Mouse (Mus musculus) kidney, adult 2 months (tissue): ENCODE measurements at regions not wholly inside any gene's neighbourhood (a gene's known extent, or its start where the extent isn't known, plus 50 kb on each side); places are given as distances from the start of the nearest gene placed in this dataset.
A peak's percentile ranks its signal among the peaks of the same experiment; 100 is the strongest.

Experiments used
- DNase-seq: peaks from one replicate; pipeline ENCODE4 v3.0.0; 2021
- H3K27ac ChIP-seq: fragments of 200-500 bp; 2 replicates; pipeline ENCODE4 v1.5.1; 2012; ENCODE audit warnings: low read depth, low read length, control low read depth, inconsistent platforms; ENCODE audit not compliant: insufficient read depth
- H3K27me3 ChIP-seq: fragments of 200-500 bp; replicated peaks from 2 replicates; pipeline ENCODE4 v1.6.1; 2012; ENCODE audit warnings: mild to moderate bottlenecking, moderate library complexity, low read length, inconsistent platforms; ENCODE audit not compliant: control insufficient read depth, insufficient read depth
- H3K36me3 ChIP-seq: fragments of 200-500 bp; 2 replicates; pipeline ENCODE4 v1.6.1; 2012; ENCODE audit warnings: mild to moderate bottlenecking, moderate library complexity, low read length, inconsistent platforms; ENCODE audit not compliant: control insufficient read depth, insufficient read depth
- H3K4me1 ChIP-seq: fragments of 200-500 bp; 2 replicates; pipeline ENCODE4 v1.6.1; 2011; ENCODE audit warnings: low read length; ENCODE audit not compliant: control insufficient read depth, insufficient read depth
- H3K4me3 ChIP-seq: fragments of 200-500 bp; 2 replicates; pipeline ENCODE4 v1.5.1; 2011; ENCODE audit warnings: mild to moderate bottlenecking, low read depth, low read length, control low read depth; ENCODE audit not compliant: insufficient read depth
- CTCF ChIP-seq: fragments of 200-500 bp; conservative IDR thresholded peaks from 2 replicates; pipeline ENCODE4 v1.5.1; 2011; ENCODE audit warnings: low read depth, mild to moderate bottlenecking, control low read depth, low read length, moderate library complexity, mixed read lengths; ENCODE audit not compliant: insufficient read depth, insufficient read length
- POLR2A ChIP-seq: fragments of 200-500 bp; IDR thresholded peaks from one replicate; pipeline ENCODE4 v1.6.1; 2011; ENCODE audit warnings: low read depth, low read length, control low read depth
- WGBS: fragments of 180-500 bp; shearing (Covaris S2); methylation state at CpG from one replicate; pipeline ENCODE4 v1.1.7; 2018; 5-methylcytosine and 5-hydroxymethylcytosine counted together

- no peak for TF ChIP-seq CTCF
- no peak for TF ChIP-seq POLR2A
- Histone ChIP-seq H3K36me3 (no peaks in the 10 kb centered on the region), H3K27ac (no peak overlapping the region), H3K27me3 (no peaks in the 10 kb centered on the region), H3K4me3 (no peak overlapping the region), H3K4me1 (no peaks in the 10 kb centered on the region)
- no peak for DNase-seq
- 11% methylated on average over 25 of the region's 25 CpGs for WGBS
Observed at GRCm38 (mm10) chr12:106226776-106227562, 216.9 kb downstream of the Vrk1 start.

DNA sequence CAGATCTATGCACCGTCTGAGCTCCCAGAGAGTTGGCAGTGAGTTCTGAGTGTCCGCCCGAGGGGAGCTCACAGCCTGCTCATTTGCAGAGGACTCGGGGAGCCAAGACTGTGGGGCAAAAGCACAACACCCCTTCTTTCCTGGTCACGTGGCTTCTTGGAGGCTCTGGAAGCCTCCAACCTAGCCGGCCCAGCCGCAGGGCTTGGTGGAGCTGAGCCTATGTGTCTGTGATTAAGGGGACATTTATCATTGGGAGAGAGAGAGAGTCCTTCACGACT, 217.5 kb downstream of the Vrk1 start:
- Histone ChIP-seq H3K27ac (no peak overlapping the region), H3K4me1 (no peaks in the 10 kb centered on the region), H3K36me3 (no peaks in the 10 kb centered on the region), H3K27me3 (no peaks in the 10 kb centered on the region), H3K4me3 (no peak overlapping the region)
- no peak for DNase-seq
- TF ChIP-seq CTCF, result no peak
- TF ChIP-seq POLR2A, result no peak
- WGBS, result 28% methylated on average over 8 of the region's 8 CpGs

DNA sequence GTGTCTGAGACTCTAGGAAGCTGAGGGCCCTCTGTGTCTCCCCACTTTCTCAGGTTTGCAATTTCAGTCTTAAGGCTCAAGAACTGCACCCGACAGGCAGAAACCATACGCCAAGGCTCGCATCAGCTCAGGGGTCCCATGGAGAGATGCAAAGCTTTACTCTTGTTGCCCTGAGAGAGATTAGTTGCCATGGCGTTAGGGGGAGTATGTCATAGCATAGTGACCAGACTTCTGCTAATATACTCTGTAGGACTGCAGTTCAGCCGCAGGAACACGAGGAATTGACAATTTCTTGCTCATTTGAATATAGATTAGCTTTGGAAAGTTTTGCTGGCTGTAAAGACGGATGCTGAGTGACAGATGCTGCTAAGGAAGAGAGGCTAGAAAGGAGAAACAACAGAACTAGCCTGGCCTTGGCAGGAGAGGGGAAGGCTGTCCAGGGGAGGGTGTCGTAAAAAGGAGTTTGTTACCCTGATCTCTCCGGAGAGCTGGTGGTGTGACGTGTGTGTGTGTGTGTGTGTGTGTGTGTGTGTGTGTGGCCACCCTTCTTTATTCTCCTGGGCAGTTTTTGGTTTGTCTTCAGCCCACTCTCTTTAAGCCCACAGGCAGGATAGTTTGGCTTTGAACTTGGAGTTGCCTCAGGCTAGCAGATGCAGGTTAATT, 235.3 kb downstream of the Vrk1 start:
- Histone ChIP-seq H3K4me3 (no peak overlapping the region), H3K4me1 (no peaks in the 10 kb centered on the region), H3K36me3 (no peaks in the 10 kb centered on the region), H3K27me3 (no peaks in the 10 kb centered on the region), H3K27ac (no peak overlapping the region)
- no peak for DNase-seq
- WGBS, result 66% methylated on average over 10 of the region's 10 CpGs
- no peak for TF ChIP-seq POLR2A
- no peak for TF ChIP-seq CTCF

DNA sequence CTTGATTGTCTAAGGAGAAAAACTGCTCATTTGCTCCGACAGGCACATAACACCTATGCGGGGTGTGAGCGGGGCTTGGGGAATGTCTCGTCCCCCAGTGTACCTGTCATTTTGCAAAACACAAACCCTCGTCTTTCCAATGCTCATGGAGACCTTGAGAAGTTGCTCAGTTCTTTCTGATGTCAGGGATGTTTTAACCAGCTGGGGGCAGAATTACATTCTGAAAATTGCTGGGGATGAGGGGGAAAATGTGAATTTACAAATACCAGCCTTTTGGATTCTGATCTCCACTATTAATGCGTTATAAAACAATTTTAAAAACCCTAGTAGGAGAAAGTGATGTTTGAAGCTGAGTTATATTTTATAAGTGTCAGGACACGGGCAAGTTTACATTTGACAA, 263.6 kb downstream of the Vrk1 start:
- TF ChIP-seq CTCF, result no peak
- TF ChIP-seq POLR2A, result no peak
- Histone ChIP-seq H3K4me3 (no peak overlapping the region), H3K36me3 (no peaks in the 10 kb centered on the region), H3K27ac (no peak overlapping the region), H3K27me3 (no peaks in the 10 kb centered on the region), H3K4me1 (no peaks in the 10 kb centered on the region)
- WGBS, result 75% methylated on average over 7 of the region's 7 CpGs
- no peak for DNase-seq

- Histone ChIP-seq H3K27ac (no peak overlapping the region), H3K4me1 (no peaks in the 10 kb centered on the region), H3K4me3 (no peak overlapping the region), H3K36me3 (no peaks in the 10 kb centered on the region), H3K27me3 (no peaks in the 10 kb centered on the region)
- TF ChIP-seq CTCF (no peak), POLR2A (no peak)
- 85% methylated on average over 14 of the region's 14 CpGs for WGBS
- DNase-seq, result no peak
Observed at GRCm38 (mm10) chr12:106277886-106278285, 267.9 kb downstream of the Vrk1 start.

GRCm38 (mm10) chr12:106282491-106283106, 272.6 kb downstream of the Vrk1 start:
- TF ChIP-seq POLR2A (no peak), CTCF (no peak)
- H3K4me1 ChIP-seq, result no peaks in the 10 kb centered on the region
- WGBS, result 51% methylated on average over 16 of the region's 16 CpGs
- no peak for DNase-seq
- H3K36me3 ChIP-seq, result no peaks in the 10 kb centered on the region
- no peaks in the 10 kb centered on the region for H3K27me3 ChIP-seq
- no peak overlapping the region for H3K4me3 ChIP-seq
- H3K27ac ChIP-seq, result no peak overlapping the region

- WGBS, result 73% methylated on average over 8 of the region's 8 CpGs
Observed at GRCm38 (mm10) chr12:106284814-106285213, 274.8 kb downstream of the Vrk1 start.

More at GRCm38 (mm10) chr12:106284814-106285213, 274.8 kb downstream of the Vrk1 start:
- H3K36me3 ChIP-seq, result no peaks in the 10 kb centered on the region
- TF ChIP-seq CTCF, result no peak
- TF ChIP-seq POLR2A, result no peak
- peak; percentile 2 for DNase-seq
- H3K4me1 ChIP-seq, result no peaks in the 10 kb centered on the region
- H3K27ac ChIP-seq, result no peak overlapping the region
- no peak overlapping the region for H3K4me3 ChIP-seq
- no peaks in the 10 kb centered on the region for H3K27me3 ChIP-seq
